ENCODE assay signal across 8 mouse cellular contexts in genomic region chr2:33467546-33468465, GRCm38 (mm10). TPM values are rescaled to one million over a fixed set of nuclear protein-coding genes. Genes with fewer than 3 reads are reported as not detected.
A peak's percentile ranks its signal among the peaks of the same experiment; 100 is the strongest.
DNase-seq lines count a peak whose midpoint lies in the region; ATAC-seq lines count a peak whose summit lies in the region.

No protein-coding gene starts in this region.

- ATAC-seq in forebrain, embryonic 11.5 days (replicated peaks; ENCODE audit: low FRiP score), result no peak; the same call in 1 of the 2 replicates

- peak overlapping the region; percentile 83 for H3K4me2 ChIP-seq in forebrain, embryonic 11.5 days (ENCODE audit: low read depth, low read length, severe bottlenecking)

- DNase-seq in gastrocnemius, postnatal 14 days, result peak; percentile 20
- DNase-seq in gastrocnemius, adult 8-10 months (ENCODE audit: low spot score in 2 of 2), result no peak
- DNase-seq in Muller cell, postnatal 12 days (ENCODE audit: inconsistent ontology term), result peak; percentile 53
- DNase-seq in forebrain, embryonic 11.5 days (ENCODE audit: low spot score), result peak; percentile 58
- DNase-seq in kidney, adult 18-20 months, result peak; percentile 61
- DNase-seq in right cerebral cortex, postnatal 4 days, result no peak
- DNase-seq in cerebellum, postnatal 36 days, result no peak

- no peaks in the 10 kb centered on the region for H3K27me3 ChIP-seq in forebrain, embryonic 11.5 days (ENCODE audit: control insufficient read depth, insufficient read depth, low read length)

- H3K79me2 ChIP-seq in macrophage (ENCODE audit: inconsistent target), result peaks cover 53% of the 10 kb centered on the region

- WGBS in forebrain, embryonic 11.5 days, result 7% methylated on average over 57 of the region's 57 CpGs
- WGBS in macrophage (ENCODE audit: missing documents), result 5% methylated on average over 57 of the region's 57 CpGs

- intact Hi-C loops in gastrocnemius, postnatal 14 days (cut with DNase I; ENCODE audit: low total_unique reads), result no loop called here

- peak overlapping the region; percentile 97 for H3K4me3 ChIP-seq in forebrain, embryonic 11.5 days (ENCODE audit: low read depth, low read length)
- H3K4me3 ChIP-seq in macrophage (ENCODE audit: inconsistent target), result peak overlapping the region; percentile 69

- no peaks in the 10 kb centered on the region for H3K9me3 ChIP-seq in forebrain, embryonic 11.5 days (ENCODE audit: control insufficient read depth, low read length)

- H3K9ac ChIP-seq in forebrain, embryonic 11.5 days (ENCODE audit: low read length), result peak overlapping the region; percentile 86

- no peak overlapping the region for H3K27ac ChIP-seq in forebrain, embryonic 11.5 days (ENCODE audit: low read depth, low read length)
- peak overlapping the region; percentile 24; the same call in 1 of the 2 replicates for H3K27ac ChIP-seq in macrophage

- no peaks in the 10 kb centered on the region for H3K36me3 ChIP-seq in forebrain, embryonic 11.5 days (ENCODE audit: control insufficient read depth, insufficient read depth, low read length)
- peaks cover 22% of the 10 kb centered on the region for H3K36me3 ChIP-seq in macrophage (ENCODE audit: inconsistent target)

- peaks cover 9% of the 10 kb centered on the region; the same call in 1 of the 2 replicates for H3K4me1 ChIP-seq in forebrain, embryonic 11.5 days (replicated peaks; ENCODE audit: control insufficient read depth, insufficient read depth, low read length)

RNA-seq across cellular contexts. Expression of gene Zbtb43, which starts 0.6 kb away (rescaled TPM):
- 10 to 100 TPM; 14.6 to 17.4 TPM for total RNA-seq in gastrocnemius, postnatal 14 days (2021)
- total RNA-seq in gastrocnemius, adult 8-10 months (2022), result 10 to 100 TPM; 10.1 to 13.6 (median 12.1) TPM
- polyA plus RNA-seq in forebrain, embryonic 11.5 days (2014; fragmentation: Nextera tagmentation; extraction: Ambion mirVana), result 21.0 and 23.7 TPM in 2 replicates
- total RNA-seq in macrophage (2018; cell fraction: chromatin; rRNA removed), result 10 to 100 TPM; 17.9 to 45.4 (median 27.9) TPM
- total RNA-seq in macrophage (2018; cell fraction: cytosol; rRNA removed), result 10 to 100 TPM in 19 of 26 experiments, 1 to 10 TPM in 7; 7.4 to 15.3 (median 11.1) TPM
- 10 to 100 TPM; 16.3 to 40.4 (median 24.7) TPM for total RNA-seq in macrophage (2018; cell fraction: nucleus; rRNA removed)
- polyA plus RNA-seq in macrophage (2018), result 10.3 to 12.9 TPM (median 11.6 TPM) in 3 replicates

RNA-seq across cellular contexts. Expression of gene Zbtb34, which starts 36.7 kb away (rescaled TPM):
- 1 to 10 TPM; 6.4 to 8.5 TPM for total RNA-seq in gastrocnemius, postnatal 14 days (2021)
- 1 to 10 TPM; 3.5 to 4.5 (median 3.9) TPM for total RNA-seq in gastrocnemius, adult 8-10 months (2022)
- polyA plus RNA-seq in forebrain, embryonic 11.5 days (2014; fragmentation: Nextera tagmentation; extraction: Ambion mirVana), result 9.2 and 10.6 TPM in 2 replicates
- total RNA-seq in macrophage (2018; cell fraction: chromatin; rRNA removed), result 10 to 100 TPM in 18 of 26 experiments, 1 to 10 TPM in 8; 3.6 to 51.7 (median 20.0) TPM
- 10 to 100 TPM in 18 of 26 experiments, 1 to 10 TPM in 8; 3.8 to 26.9 (median 16.8) TPM for total RNA-seq in macrophage (2018; cell fraction: cytosol; rRNA removed)
- 10 to 100 TPM in 23 of 26 experiments, 1 to 10 TPM in 3; 5.8 to 58.5 (median 19.7) TPM for total RNA-seq in macrophage (2018; cell fraction: nucleus; rRNA removed)
- 11.3 to 16.6 TPM (median 12.3 TPM) in 3 replicates for polyA plus RNA-seq in macrophage (2018)

Comparison
In these comparisons a context has a peak if more than half of its experiments do, and no peak if none do; other contexts are left out.
1. DNase-seq: peak in gastrocnemius, postnatal 14 days (single experiment), Muller cell, postnatal 12 days (single experiment), forebrain, embryonic 11.5 days (single experiment) and kidney, adult 18-20 months (single experiment); none in gastrocnemius, adult 8-10 months (0 of 2), right cerebral cortex, postnatal 4 days (single experiment) and cerebellum, postnatal 36 days (0 of 2).